Mouse (Mus musculus) gastrocnemius, postnatal 10 days (tissue): ENCODE measurements around the gene Meox1. TPM values are rescaled to one million over a fixed set of nuclear protein-coding genes. Genes with fewer than 3 reads are reported as not detected.
A peak's percentile ranks its signal among the peaks of the same experiment; 100 is the strongest.

Experiments
- DNase-seq: peaks from one replicate; pipeline ENCODE4 v3.0.0; 2021; ENCODE audit warnings: mixed read lengths
- total RNA-seq, 2 experiments: library from RNA; stranded (reverse); gene quantifications; 2 replicates each; pipeline ENCODE4 v1.2.3; 2021

Meox1 gene
- total RNA-seq, 2 experiments from 2014 or later, result 11.7 to 12.3 TPM

DNA sequence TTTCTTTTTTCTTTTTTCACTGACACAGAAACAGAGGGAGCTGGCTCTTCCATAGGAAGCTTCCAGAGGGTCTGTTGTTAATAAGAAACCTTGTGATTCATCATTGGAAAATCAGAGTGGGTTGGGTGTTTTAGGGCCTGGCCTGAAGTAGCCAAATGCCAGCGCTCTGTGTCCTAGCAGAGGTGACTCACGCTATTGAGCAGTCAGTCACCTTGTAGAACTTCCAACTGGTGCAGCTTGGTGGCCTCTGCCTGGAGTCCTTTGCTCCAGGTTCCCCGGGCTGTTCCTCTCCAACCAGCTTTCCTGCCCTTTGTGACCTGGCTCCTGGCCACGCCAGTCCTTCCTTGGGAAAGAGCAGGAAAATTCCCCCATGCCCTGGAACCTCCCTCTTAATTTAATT lies 44.9 kb downstream of the Meox1 start:
- DNase-seq, result no peak

DNA sequence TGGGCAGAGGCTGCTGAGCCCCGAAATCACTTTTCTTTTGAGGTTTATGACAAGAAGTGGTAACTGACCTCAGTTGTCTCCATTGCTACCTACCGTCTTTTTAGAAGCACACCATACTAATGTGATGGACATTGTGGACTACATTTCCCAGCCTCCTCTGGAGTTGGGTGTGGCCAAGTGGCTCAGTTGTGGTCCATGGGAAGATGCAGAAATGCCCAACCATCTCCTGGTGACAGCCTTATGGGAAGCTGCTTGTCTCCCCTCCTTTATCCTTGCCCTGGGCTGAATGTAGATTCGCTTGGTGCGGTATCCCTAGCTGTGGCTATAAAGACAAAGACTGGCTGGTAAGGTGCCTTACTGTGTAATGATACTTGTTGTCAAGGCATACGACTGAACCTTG lies 46.7 kb downstream of the Meox1 start:
- DNase-seq, result no peak

DNA sequence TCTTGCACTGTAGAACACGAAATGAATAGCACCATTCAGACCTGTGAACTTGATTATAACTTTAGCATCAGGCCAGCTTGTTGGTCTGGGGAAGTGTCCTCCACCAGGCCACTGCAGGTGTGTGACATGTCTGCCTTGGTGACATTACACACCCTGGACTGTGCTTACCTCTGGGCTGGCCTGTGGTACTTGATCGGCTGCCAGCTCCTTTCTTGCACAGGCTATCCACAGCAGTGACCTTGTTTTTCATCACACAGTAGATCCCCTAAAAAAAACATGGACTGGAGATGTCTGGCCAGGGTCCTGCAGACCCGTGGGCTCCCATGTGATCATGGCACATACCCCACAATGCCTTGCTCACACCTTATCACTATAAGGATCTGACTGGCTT lies 51.4 kb downstream of the Meox1 start:
- no peak for DNase-seq

DNA sequence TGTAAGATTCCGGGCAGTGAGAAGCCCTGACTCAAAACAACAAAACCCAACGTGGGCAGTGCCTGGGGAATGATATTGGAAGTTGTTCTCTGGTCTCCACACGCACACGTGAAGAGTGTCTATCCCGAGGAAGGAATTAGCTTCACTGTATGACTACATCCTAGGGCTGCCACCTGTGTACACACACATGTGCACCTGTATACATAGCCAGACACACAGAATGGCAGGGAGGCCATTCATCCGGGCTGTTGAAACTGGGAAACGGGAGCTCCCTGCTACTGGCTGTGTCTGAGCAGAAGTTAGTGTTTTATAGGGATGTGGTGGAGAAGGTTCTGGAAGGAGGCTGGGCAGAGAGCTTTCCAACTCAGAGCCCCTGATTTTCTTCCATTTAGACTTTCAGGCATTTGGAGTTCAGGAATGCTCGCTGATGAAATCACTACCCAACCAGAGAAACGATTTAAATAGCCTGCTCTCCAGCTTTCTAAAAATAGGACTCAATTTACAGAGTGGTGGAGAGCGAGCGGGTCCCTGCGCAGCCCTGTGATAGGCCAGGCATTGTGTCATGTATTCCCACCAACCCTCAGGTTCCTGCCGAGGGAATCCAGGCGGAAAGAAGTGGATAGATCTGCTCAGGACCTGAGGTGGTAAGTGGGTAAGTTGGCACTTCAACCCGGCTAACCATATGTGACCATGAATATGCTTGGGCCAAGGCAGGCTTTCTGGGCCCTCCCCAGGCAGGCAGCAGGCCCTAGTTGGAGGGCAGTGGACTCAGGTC lies 52.0 kb downstream of the Meox1 start:
- no peak for DNase-seq

DNA sequence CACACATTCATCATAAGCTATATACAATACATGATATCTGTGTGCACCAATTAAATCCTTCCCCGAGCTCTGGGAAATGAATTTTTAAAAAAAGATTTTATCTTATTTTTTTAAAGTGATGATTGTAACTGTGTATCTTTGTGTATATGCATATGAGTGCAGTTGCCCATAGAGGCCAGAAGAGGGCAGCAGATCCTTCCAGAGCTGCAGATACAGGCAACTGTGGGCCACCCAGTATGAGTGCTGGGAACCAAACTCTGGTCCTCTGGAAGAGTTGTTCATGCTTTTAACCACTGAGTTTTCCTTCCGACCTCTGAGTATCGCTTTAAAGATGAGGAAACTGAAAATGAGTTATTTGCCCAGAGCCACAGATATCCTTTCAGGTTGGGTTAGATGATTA lies 53.8 kb downstream of the Meox1 start:
- no peak for DNase-seq

DNA sequence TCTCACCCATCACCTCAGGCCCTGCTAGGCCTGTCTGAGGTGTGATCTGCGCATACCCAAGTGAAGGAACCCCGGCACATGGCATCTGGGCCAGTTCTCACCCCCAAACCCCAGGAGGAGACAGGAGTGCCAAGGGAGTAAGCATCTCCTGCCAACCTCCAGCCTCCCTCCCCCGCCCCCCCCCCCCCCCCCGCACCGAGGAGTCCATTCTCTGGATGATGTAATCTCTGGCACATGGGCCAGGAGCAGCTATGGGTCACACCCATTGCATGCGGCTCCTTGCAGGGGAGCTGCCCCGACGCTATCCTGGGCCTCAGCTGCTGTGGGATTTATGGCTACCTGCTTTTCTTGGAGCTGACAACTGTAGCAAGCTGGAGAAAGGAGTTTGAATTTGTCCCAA lies 54.7 kb downstream of the Meox1 start:
- no peak for DNase-seq

DNA sequence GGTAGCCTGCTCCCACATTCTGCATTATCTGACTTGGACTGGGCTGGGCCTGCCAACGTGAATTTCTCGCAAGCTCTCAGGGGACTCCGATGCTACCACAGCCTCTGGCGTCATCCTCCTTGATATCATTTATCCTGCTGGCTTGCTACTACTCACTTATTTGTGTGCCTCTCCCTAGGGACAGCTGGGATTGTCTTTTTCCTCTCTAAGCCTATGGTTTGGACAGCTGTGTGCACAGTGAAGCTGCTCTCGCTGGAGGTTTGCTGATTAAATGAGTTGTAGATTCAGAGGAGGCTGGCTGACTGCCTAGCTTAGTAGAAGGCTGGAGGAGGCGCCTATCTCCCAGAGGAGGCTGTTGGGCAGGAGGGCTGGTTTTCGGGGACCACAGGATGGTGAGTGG lies 62.2 kb downstream of the Meox1 start:
- DNase-seq, result peak; percentile 28

DNA sequence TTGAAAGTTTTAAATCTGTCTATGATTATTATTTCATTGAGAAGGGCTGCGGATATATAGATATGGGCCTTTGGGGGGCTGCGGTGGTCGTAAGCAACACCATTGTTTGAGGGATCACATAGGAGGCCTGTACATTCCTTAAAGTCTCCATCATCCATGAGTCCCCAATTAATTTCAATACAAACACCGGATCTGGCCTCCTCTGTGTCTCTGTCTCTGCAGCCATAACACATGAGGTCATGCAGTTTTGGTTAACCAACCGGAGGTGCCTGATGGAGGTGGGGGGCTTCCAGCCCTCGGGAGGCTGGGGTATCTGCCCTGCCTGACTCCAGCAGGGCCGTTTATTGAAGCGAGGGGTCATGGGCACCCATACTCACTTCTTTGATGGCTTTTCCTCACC lies 63.6 kb downstream of the Meox1 start:
- no peak for DNase-seq

DNA sequence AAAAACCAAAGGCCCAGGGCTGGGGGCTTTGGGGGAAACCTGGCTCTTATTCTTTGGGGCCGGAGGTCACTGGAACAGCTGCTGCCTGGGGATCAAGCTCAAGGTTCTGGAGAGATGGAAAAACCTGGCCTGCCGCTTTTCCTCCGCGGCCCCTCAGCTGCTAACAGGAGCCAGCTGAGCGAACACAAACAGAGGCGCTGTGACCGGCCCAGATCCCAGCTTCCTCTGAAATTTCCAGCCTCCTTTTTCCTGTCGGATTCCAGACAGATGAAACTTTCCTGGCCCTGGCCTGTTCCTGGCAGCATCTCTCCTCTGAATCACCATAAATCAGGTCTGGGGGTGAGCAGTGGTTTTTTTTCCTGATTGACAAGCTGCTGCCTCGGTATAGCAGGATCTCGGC lies 64.1 kb downstream of the Meox1 start:
- peak; percentile 59 for DNase-seq

DNA sequence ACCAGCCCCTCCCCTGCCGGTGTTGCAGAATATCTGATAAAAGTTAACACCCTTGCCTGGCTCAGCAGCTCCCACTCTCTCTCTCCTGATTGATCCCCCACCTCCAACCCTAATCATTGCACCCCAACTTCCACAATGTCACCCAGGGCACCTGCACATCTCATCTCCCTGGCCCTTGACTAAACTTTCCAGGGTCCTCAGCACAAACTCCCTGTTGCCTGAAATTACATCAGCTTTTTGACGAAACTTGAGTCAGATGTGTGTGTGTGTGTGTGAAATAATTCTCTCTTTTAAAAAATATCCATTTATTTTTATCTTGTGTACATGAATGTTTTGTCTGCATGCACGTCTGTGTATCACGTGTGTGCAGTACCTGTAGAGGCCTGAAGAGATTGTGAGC lies 65.5 kb downstream of the Meox1 start:
- no peak for DNase-seq

Other genes starting within 250 kb of the Meox1 start
- 10 to 100 TPM in 1 of 2 experiments, 1 to 10 TPM in 1; 7.1 to 10.7 TPM for gene Arl4d, start 228.8 kb downstream of the Meox1 start, total RNA-seq
- 10 to 100 TPM; 13.7 to 17.6 TPM for gene Dhx8, start 161.5 kb downstream of the Meox1 start, total RNA-seq
- 1 to 10 TPM; 5.6 to 6.8 TPM for gene Etv4, start 109.0 kb downstream of the Meox1 start, total RNA-seq
- gene Sost, start 72.6 kb upstream of the Meox1 start, total RNA-seq, result under 1 TPM in 1 of 2 experiments, not detected in 1; 0.41 TPM
- gene Cfap97d1, start 89.9 kb upstream of the Meox1 start, total RNA-seq, result not detected
- gene Dusp3, start 92.6 kb upstream of the Meox1 start, total RNA-seq, result 100 to 1,000 TPM; 122 to 136 TPM
- 10 to 100 TPM; 76.8 to 83.7 TPM for gene Mpp3, start 134.1 kb upstream of the Meox1 start, total RNA-seq
- gene Cd300lg, start 147.1 kb upstream of the Meox1 start, total RNA-seq, result 10 to 100 TPM; 18.0 to 20.4 TPM
- 1 to 10 TPM; 1.1 to 1.5 TPM for gene Mpp2, start 194.1 kb upstream of the Meox1 start, total RNA-seq
- gene Ppy, start 206.9 kb upstream of the Meox1 start, total RNA-seq, result not detected
- gene Pyy, start 213.5 kb upstream of the Meox1 start, total RNA-seq, result not detected